Mouse (Mus musculus) adrenal gland, adult 2 months (tissue): Measurements from ENCODE around the gene D17Wsu92e. TPM values are rescaled to one million over a fixed set of nuclear protein-coding genes. Genes with fewer than 3 reads are reported as not detected.

Source experiments
- DNase-seq: peaks from one replicate; pipeline ENCODE4 v3.0.0; 2021
- polyA plus RNA-seq: library from polyadenylated mRNA; depleted of rRNA; stranded (reverse); fragments of >200 nt; gene quantifications from 2 replicates; pipeline ENCODE4 v1.2.3, GENCODE M21; 2012
- total RNA-seq, 2 experiments: library from RNA; stranded (reverse); gene quantifications; 2 replicates each; pipeline ENCODE4 v1.2.3; 2021

D17Wsu92e gene
- total and polyA plus RNA-seq, 3 experiments: 145 to 164 (median 159) TPM

DNA sequence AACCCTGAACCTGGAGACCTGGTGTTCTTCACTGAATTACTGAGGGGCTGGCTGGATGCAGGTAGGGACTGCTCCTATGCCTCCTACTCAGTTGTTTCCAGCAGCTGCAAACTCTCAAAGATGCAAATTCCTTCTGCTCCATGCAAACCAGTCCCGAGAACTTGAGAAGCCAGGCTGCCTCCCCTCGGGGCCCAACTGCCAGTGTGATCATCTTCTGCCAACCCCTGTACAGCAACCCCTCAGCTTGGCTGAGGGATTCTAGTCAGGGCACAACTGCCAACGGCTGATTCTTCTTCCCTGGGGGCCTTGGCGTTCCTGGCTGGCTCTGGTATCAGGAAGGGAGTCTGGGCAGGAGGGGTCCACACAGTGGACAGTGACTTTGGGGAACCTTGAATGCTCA is 74.0 kb downstream of the D17Wsu92e start:
- no peak for DNase-seq

DNA sequence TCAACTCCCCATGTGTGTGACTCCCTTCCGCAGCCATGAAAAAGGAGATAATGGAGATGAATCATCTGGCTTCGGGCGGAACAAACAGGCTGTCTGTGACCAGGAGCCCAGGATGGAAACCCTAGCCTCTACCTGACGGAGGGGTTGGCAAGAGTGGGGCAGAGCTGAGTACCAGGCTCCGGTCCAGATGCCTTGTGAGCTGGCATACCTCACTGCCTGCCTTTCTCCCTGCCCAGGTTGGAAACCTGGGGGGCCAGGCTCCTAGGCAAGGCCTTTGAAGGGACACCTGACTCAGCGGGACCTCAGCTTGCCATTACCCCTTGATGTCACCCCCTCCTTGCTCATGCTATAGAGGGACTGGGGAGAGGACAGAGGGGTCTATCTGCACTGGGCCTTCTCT is 79.5 kb downstream of the D17Wsu92e start:
- peak; percentile 47 for DNase-seq

DNA sequence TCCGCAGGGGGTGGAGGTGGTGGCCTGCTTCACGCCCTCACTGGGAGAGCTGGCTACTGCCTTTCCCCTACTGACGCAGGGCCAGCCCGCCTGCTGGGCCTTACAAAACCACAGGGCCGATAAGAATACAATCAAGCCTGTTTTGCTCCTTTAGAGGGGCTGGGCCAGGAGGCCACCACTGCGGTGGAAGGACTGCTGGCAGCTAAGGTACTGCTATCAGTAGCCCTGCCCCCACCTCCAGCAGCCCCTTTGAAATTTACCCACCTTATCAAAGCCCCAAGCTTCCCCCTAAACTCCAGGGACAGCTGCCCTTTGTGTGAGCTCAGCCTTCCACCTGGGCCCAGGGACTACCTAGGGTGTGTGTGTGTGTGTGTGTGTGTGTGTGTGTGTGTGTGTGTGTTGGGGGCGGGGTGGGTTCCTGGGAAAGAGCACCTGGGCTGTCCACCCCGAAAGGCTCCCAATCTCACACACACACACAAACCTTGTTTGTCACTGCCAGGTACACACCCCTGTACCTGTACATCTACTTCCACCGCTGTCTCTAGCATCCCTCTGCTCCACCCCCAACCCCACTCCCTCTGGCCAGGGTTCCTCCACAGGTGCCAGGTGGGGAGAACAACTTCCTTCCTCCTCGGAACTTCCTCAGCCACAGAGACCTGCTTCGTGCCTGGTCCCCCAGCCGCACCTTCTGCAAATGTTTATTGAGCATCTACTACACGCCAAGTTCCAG is 85.9 kb downstream of the D17Wsu92e start:
- no peak for DNase-seq

DNA sequence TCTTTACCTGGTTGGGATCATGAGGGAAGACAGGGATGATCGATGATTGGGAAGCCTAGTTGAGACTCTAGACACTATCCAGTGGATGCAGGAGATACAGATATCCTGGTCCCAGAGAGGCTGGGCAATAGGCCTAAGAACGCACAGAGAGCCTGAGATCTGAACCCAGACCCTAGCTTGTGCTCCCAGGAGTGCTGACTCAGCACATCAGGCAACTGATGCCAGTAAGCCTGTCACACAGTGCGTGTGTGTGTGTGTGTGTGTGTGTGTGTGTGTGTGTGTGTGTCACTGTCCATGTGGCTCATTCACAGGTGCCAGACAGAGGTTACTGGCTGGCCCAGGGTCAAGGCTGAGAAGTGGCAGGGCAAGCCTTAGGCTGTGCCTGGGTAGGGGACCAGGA is 87.8 kb downstream of the D17Wsu92e start:
- DNase-seq: no peak

DNA sequence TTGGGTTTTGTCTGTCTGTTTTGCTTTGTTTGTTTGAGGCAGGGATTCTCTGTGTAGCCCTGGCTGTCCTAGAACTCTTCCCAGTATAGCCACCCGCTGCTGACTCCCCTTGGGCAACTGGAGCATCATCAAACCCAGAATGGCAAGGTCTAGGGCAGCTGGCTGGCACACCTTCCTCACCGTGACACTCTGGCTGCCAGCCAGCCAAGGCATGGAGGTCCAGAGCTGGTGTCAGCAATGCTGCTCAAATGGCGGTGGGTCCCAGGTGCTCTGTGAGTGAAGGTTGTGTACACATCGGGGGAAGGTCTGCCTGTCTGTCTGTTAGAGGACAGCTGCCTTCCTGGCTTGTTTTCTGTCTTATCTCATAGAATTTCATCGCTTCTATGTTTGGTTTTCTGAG is 88.3 kb downstream of the D17Wsu92e start:
- no peak for DNase-seq

DNA sequence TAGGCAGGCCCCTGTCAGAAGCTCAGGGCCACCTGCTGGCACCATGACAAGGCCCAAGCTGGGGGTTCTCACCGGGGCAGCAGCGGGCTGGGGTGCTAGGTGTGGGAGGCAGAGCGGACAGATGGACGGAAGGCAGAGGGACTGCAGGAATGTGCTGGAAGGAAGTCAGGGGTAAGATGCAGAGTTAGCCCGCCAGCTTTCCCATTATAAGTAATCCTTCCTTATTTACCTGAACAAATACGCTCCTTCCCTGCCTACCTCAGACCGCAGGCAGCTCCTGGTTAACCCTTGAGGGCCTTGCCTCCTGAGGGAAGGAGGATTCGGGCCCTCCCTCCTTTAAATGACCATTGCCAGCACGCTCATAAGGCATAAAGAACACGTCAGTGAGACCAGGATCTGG is 91.7 kb downstream of the D17Wsu92e start, which contains the start of gene Spdef:
Spdef (minus strand) TSS at position 186 of the 400 bp plus-strand sequence.
- no peak for DNase-seq

DNA sequence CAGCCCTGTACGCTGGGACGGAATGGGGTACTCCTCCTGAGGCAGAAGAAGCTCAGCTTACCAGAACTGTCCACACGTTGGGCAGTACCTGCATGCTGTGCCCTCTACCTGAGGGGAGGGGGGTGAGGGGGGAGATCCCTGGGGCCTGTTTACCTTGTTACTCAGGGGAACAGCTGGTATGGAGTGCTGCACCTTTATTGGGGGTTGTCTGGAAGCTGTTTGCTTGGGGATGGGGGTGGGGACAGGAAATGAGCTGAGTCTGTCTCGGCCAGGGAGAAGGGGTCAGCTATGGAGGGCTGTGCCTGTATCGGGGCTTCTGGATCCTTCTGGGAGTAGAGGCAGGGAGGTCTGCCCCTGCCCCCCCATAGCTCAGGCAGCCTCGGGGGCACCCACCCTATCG is 93.9 kb downstream of the D17Wsu92e start:
- DNase-seq: no peak

DNA sequence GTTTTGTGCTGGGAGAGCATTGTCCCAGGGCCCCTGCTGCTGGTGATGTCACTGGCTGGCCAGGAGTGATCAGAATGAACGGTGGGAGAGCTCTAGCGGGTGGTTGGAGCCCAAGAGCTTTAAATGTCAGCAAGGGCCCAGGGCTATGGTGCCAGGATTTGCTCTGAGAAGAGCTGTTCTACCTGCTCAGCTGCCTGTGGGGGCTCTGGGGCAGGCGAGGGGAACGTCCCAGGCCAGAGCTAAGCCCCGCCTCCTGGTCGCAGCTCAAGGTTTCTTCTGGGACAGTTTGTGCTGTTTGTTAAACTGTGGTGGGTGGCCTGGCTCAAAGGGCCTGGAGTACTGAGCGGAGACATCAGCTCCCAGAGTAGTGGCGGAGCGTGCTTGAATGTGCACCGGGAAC is 95.0 kb downstream of the D17Wsu92e start:
- no peak for DNase-seq

DNA sequence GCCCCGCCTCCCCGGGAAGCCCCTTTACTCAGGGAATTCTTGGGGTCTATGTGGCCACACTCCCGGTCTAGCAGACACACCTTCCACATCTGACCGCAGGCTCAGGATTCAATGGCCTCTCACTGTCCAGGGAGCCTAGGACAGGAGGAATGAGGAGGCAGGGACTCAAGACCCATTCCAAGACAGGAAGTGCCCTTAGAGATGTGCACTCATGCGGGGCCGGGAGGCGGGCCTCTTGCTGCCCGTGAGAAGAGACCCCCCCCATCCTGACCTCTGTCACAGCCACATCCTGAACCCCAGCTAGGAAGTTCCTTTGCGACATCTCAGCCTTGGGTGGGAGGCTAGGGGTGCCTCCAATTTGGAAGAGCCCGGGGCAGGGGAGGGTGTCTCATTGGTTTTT is 95.4 kb downstream of the D17Wsu92e start:
- no peak for DNase-seq

DNA sequence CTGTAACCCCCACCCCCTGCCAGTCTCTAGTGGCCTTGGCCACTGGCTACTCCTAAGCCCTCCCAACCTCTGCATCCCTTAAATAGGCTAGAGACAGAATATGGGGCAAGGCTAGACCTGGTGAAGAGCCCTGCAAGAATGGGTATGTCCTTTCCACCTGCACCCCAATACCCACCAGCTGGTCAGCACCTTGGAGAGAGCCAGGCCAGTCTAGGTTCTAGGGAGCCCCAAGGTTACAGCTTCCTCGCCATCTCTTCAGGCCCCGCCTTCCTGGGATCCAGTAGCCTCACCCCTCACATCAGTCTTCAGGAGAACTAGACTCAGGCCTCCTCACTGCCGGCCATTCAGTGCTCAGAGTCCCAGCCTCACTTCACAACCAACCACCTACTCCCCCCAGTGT is 96.1 kb downstream of the D17Wsu92e start:
- DNase-seq: no peak

DNA sequence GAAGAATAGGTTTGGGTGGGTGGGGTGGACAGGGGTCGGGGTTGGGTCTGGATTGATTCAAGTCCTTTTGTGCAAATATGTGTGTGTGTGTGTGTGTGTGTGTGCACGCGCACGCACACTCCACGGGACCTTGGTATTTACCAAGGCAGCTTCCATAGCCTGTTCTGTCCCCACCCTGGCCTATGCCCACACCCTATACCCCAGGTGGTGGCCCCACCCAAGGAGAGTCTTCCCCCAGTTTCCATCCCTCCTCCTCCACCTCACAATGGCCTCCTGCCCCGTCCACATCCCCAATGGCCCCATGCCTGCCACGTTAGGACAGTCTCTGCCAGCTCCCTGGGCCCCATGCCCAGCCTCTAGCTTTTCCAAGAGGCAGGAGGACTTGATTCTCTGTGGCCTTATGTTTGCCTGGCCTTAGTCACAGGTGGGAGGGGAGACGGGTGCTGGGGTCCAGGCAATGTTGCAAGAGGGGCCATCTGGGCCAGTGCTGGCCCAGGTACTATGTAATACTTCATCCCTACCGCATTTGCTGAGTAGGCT is 99.3 kb downstream of the D17Wsu92e start:
- DNase-seq: peak; percentile 40

DNA sequence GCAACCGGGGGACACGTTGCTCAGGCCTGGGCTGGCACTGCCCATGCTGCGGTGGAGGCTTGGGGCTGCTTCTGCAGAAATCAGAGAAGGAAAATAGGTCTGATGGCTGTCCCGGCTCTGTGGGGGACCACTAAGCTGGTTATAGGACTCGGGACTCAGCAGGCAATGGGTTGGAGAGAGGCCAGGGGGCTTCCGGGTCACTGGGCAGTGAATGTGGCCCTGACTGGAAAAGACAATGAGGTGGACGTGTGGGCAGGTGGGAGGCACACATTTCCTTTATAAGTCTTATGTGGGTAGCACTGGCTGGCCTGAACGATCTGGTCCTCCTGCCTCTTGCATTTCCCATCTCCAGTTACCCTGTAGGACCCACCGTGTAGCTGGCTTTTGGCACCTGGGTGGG is 100.1 kb downstream of the D17Wsu92e start:
- no peak for DNase-seq

DNA sequence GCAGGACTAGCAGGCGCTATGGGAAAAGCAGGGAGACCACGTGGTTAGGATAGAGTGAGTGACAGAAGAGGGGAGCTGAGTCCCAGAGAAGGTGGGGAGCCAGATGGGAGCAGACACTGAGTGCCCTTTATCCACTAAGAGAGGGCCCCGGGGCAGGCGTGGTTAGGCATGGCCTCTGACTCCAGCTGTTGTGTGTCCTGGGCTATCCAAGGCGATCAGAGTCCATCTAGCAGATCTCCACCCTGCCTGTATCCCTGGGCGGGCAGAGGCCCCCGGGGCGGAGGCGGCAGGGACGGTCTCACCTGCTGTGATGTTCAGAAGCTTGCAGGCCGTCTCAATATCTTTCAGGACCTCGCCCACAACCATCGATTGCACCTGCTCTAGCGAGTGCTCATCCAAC is 100.8 kb downstream of the D17Wsu92e start:
- DNase-seq: no peak

DNA sequence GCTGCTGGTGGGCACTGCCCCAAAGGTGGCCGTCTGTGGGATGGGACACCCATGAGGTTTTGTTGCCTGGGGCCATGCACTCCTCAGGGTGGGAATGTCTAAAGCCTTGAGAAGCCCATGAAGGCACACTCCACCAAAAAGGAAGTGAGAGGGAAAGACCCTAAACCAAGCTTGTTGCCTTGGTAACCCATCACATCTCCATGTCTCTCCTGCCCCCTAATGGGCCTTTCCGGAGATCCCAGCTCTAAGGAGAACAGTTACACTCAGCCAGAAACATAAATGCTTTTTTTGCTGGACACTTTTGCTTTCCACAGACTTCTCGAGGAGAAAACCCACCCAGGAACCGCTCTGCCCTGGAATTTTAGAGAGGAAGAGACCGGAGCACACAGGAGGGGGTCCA is 102.2 kb downstream of the D17Wsu92e start:
- DNase-seq: no peak

DNA sequence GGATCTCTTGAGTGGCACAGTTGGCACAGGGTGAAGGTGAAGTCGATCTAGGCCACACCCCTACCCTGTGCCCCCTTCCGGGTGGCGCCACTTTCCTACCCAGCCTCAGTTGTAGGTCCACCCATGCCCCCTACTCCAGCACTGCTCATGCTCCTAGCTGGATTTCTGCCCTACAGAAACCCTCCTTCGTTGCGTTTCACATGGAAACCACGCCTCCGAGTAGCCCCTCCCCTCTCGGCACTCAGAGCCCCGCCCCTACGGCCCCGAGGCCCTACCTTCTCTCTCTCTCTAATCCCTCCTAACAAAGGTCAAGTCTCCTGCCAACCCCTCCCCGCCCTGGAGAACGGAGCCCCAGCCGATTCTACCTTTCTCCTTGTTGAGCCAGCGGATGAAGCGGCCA is 103.6 kb downstream of the D17Wsu92e start:
- DNase-seq: peak; percentile 67

DNA sequence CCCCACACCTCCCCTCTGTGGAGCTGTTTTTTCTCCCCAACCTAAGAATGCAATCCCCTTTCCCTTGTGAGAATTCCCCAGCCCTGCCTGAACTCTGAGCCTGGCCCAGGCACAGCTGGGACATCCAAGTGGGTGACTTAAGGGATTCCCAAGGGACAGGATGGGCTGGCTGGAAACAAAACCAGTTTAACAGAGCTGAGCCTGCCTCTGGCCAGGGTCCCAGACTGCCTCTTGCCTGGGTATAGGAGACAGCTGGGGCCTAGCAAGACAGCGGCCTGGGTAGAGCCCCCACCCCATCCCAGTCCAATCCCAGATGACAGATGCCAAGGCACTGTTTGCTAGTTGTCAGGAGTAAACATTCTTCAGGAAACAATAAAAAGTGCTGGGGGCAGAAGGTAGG is 107.6 kb downstream of the D17Wsu92e start:
- peak; percentile 37 for DNase-seq

DNA sequence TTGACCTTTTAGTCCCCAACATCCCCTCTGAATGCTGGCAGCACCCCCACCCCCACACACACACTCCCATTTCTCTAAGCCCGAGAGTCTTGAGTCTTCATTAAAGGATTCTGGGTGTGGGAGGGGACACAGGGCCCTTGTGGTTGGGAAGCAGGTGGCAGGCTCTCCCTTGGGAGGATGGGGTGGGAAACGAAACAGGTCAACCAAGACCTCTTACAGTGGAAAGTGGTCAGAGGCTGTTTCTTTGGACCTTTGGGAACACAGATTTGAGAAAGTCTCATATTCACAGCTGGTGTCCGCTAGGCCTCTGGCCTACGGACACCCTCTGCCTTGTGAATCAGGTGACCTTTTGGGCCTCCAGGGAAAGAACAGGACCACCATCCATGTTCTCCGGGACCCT is 110.8 kb downstream of the D17Wsu92e start:
- no peak for DNase-seq

DNA sequence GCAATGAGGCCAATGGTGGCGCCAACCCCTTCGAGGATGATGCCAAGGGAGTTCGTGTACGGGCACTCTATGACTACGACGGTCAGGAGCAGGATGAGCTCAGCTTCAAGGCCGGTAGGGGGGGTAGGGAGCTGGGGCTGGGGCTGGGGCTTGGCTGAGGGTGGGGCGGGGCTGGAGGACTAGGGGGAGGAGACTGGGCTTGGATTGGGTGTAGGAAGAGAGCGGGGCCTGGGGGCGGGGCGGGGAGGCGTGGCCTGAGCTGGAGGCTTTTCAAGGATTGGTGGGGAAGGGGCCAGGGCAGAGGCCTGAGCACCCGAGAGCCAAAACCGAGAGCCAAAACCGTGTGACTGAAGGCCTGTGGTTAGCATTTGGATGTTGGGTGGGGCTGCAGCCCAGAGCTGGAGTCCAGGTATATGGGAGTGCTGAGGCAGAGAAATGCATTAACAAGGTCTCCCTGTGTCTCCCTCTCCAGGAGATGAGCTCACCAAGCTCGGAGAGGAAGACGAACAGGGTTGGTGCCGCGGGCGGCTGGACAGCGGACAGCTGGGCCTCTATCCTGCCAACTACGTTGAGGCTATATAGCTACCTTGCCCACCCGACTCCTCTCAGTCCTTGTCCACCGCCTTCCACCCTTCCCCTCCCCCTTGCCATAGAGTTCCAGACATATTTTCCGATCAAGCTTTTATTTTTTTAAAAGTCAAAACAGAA is 112.3 kb downstream of the D17Wsu92e start:
- DNase-seq: peak; percentile 93

DNA sequence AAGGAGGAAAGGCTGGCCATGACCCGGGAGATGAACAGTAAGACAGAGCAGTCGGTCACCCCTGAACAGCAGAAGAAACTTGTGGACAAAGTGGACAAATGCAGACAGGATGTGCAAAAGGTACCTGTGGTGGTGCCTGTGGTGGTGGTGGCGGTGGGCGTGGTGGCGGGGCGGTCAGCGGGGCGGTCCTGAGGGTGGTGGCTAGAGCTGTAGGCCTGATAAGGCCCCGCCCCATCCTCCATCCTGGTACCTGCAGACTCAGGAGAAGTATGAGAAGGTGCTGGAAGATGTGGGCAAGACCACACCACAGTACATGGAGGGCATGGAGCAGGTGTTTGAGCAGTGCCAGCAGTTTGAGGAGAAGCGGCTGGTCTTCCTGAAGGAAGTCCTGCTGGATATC is 114.8 kb downstream of the D17Wsu92e start:
- no peak for DNase-seq

DNA sequence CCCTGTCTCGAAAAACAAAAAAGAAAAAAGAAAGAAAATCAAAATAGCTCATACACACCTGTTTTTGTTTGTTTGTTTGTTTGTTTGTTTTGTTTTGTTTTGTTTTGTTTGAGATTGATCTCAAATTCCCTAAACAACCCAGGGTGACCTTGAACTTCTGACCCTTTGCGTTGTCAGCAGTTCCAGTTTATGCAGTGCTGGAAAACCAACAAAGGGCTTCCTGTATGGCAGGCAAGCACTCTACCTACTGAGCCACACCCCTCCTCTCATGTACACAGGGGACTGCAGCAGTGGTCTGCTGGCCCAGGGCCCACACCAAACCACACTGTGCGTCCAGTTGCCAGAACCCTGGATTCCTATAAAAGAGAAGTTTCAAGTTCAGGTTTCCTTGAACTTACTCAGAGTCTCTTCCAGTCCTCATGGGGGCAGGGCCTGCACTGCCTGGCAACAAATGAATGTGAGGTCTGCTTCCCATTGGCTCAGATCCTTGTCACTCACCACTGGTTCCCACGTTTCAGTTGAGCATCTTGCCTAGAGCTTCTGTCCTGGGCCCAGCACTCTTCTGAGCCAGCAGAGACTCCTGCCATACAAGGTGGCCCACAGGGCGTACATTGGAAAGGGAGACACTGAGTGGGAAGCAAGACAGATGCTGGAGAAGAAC is 116.4 kb downstream of the D17Wsu92e start:
- DNase-seq: peak; percentile 44

DNA sequence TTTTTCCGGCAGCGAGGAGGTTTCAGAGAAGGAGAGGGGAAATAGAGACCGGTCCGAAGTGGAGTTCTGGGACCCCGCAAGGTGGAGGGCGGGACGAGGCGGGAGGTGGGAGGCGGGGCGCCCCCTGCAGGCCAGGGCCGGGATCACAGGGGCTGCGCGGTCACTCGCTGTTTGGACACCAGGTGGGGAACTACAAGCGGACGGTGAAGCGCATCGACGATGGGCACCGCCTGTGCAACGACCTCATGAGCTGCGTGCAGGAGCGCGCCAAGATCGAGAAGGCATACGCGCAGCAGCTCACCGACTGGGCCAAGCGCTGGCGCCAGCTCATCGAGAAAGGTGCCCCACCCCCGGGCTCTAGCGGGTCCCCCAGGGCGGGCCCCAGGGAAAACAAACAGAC is 117.9 kb downstream of the D17Wsu92e start:
- peak; percentile 44 for DNase-seq

DNA sequence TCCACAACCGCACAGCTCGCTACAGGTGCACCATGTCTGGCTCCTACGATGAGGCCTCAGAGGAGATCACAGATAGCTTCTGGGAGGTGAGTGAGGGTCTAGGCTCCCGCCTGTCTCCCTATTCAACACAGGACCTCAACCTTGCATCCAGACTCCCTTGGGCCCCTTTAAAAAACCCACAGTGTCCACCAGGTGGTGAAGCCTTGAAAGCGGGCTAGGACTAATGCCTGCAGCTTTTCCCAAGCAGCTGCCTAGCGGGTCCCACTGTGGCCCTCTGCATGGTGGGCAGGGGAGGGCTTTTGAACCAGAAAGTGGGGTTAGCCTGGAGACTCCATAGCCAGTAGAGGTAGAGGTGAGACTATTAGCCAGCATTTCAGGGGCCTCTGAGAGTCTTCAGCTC is 118.6 kb downstream of the D17Wsu92e start:
- DNase-seq: no peak
